Mouse (Mus musculus): ENCODE results near the gene Pced1b.

DNA sequence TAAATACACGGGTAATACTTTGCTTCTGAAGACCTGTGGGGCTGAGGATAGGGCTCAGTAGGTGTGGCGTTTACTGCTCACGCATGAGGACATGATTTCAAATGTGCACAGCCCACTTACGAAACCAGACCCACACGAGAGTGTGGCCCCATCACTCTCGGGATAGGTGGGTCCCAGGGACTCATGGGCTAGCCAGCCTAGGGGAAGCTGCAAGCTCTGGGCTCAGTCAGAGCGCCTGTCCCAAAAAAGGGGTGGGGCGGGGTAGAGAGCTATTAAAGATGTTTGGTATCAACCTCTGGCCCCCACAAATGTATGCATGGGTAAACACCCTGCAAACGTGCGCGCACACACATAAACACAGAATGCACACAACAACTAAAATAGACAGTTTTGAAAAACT lies 9.5 kb downstream of the Pced1b start:
- TF ChIP-seq CTCF (conservative IDR thresholded peaks at IDR 0.05; ENCODE audit: low read length), result no peak
- no peak for TF ChIP-seq POU5F1 (IDR thresholded peaks at IDR 0.05; ENCODE audit: borderline replicate concordance, low read length)
- no peak for TF ChIP-seq NANOG (IDR thresholded peaks at IDR 0.05; ENCODE audit: borderline replicate concordance, low read length)
